Mouse (Mus musculus): ENCODE measurements around the gene Neurod2.

GRCm38 (mm10) chr11:98296916-98297315 is 32.5 kb downstream of the Neurod2 start:
- TF ChIP-seq TCF12 (IDR thresholded peaks at IDR 0.05; ENCODE audit: insufficient read depth, poor library complexity, severe bottlenecking) (no peak), USF1 (IDR thresholded peaks at IDR 0.05; ENCODE audit: low read depth) (no peak), MAX (IDR thresholded peaks at IDR 0.05; ENCODE audit: low read depth) (no peak), POLR2AphosphoS2 (IDR thresholded peaks at IDR 0.05; ENCODE audit: insufficient read length, low read depth) (no peak), MYOD1 (IDR thresholded peaks at IDR 0.05; ENCODE audit: control insufficient read depth in 1 of 3, insufficient read length in 2 of 3, low read depth in 2 of 3) (no peak), POLR2A (IDR thresholded peaks at IDR 0.05; ENCODE audit: insufficient read length, low read depth) (no peak)
